Mouse (Mus musculus): ENCODE results near the gene Reg3d. TPM values are rescaled to one million over a fixed set of nuclear protein-coding genes. Genes with fewer than 3 reads are reported as not detected.
"Not testable (repeated sequence)": the region's sequence is repeated elsewhere in the genome, so short reads cannot be mapped to it uniquely, and the experiment has no call there.

Reg3d gene
- not detected in 2 replicates for polyA plus RNA-seq (2015; fragmentation: Nextera tagmentation; extraction: Ambion mirVana)

GRCm38 (mm10) chr6:78378765-78379164 lies at the start of gene Reg3d:
Reg3d (minus strand) TSS chr6:78378865.
- Histone ChIP-seq H3K4me2 (no peak within 1 kb of the TSS), H3K9ac (no peak within 1 kb of the TSS), H3K4me1 (replicated peaks) (no peaks in the 10 kb centered on the region), H3K36me3 (no peaks in the 10 kb centered on the region), H3K27me3 (no peaks in the 10 kb centered on the region), H3K27ac (no peak within 1 kb of the TSS), H3K9me3 (replicated peaks) (no peaks in the 10 kb centered on the region), H3K4me3 (no peak within 1 kb of the TSS)
- WGBS = 57% methylated on average over 2 of the region's 2 CpGs
- no peak for ATAC-seq (replicated peaks; ENCODE audit: insufficient number of reproducible peaks, insufficient read depth, low FRiP score, low read depth)

GRCm38 (mm10) chr6:78425497-78425896 lies 46.8 kb upstream of the Reg3d start:
- H3K27ac ChIP-seq = no peak overlapping the region
- no peak overlapping the region for H3K9ac ChIP-seq
- H3K27me3 ChIP-seq = no peaks in the 10 kb centered on the region
- 0 out of 2 replicates have a peak, but pooled peaks cover 3% of the 10 kb centered on the region for H3K9me3 ChIP-seq (replicated peaks)
- ATAC-seq (replicated peaks; ENCODE audit: insufficient number of reproducible peaks, insufficient read depth, low FRiP score, low read depth) = no peak
- H3K36me3 ChIP-seq = no peaks in the 10 kb centered on the region
- H3K4me3 ChIP-seq = no peak overlapping the region
- no peak overlapping the region for H3K4me2 ChIP-seq
- H3K4me1 ChIP-seq (replicated peaks) = no peaks in the 10 kb centered on the region
- 70% methylated on average over 3 of the region's 3 CpGs for WGBS

- not testable (repeated sequence) for H3K27me3 ChIP-seq; H3K4me3 ChIP-seq; ATAC-seq (replicated peaks; ENCODE audit: insufficient number of reproducible peaks, insufficient read depth, low FRiP score, low read depth); H3K9me3 ChIP-seq (replicated peaks); H3K9ac ChIP-seq; H3K4me2 ChIP-seq; H3K36me3 ChIP-seq; H3K4me1 ChIP-seq (replicated peaks); H3K27ac ChIP-seq
Observed at GRCm38 (mm10) chr6:78422411-78422810, 43.7 kb upstream of the Reg3d start, which contains the start of gene Reg1. Reg1 (plus strand) TSS chr6:78422711.

GRCm38 (mm10) chr6:78395323-78395722 lies 16.7 kb upstream of the Reg3d start, which contains the start of gene Reg2:
Reg2 (plus strand) TSS chr6:78395623.
- not testable (repeated sequence) for H3K27ac ChIP-seq; H3K4me2 ChIP-seq; ATAC-seq (replicated peaks; ENCODE audit: insufficient number of reproducible peaks, insufficient read depth, low FRiP score, low read depth); H3K9me3 ChIP-seq (replicated peaks); H3K27me3 ChIP-seq; H3K4me1 ChIP-seq (replicated peaks); H3K4me3 ChIP-seq; H3K9ac ChIP-seq; H3K36me3 ChIP-seq
- 85% methylated on average over 4 of the region's 17 CpGs for WGBS

GRCm38 (mm10) chr6:78385609-78386008 lies 6.9 kb upstream of the Reg3d start:
- no peaks in the 10 kb centered on the region for H3K9me3 ChIP-seq (replicated peaks)
- no peak overlapping the region for H3K9ac ChIP-seq
- H3K27ac ChIP-seq = no peak overlapping the region
- ATAC-seq (replicated peaks; ENCODE audit: insufficient number of reproducible peaks, insufficient read depth, low FRiP score, low read depth) = no peak
- no peaks in the 10 kb centered on the region for H3K4me1 ChIP-seq (replicated peaks)
- H3K4me2 ChIP-seq = no peak overlapping the region
- H3K27me3 ChIP-seq = no peaks in the 10 kb centered on the region
- 74% methylated on average over 3 of the region's 3 CpGs for WGBS
- H3K4me3 ChIP-seq = no peak overlapping the region
- no peaks in the 10 kb centered on the region for H3K36me3 ChIP-seq

GRCm38 (mm10) chr6:78380409-78380808 lies 1.7 kb upstream of the Reg3d start, which contains the start of gene Reg3a:
Reg3a (plus strand) TSS chr6:78380709.
- no peak within 1 kb of the TSS for H3K9ac ChIP-seq

GRCm38 (mm10) chr6:78370357-78370756 lies 8.3 kb downstream of the Reg3d start, which contains the start of gene Reg3b:
Reg3b (plus strand) TSS chr6:78370657.
- no peaks in the 10 kb centered on the region for H3K27me3 ChIP-seq
- H3K4me1 ChIP-seq (replicated peaks) = no peaks in the 10 kb centered on the region
- ATAC-seq (replicated peaks; ENCODE audit: insufficient number of reproducible peaks, insufficient read depth, low FRiP score, low read depth) = no peak
- no peaks in the 10 kb centered on the region for H3K9me3 ChIP-seq (replicated peaks)
- H3K4me3 ChIP-seq = no peak within 1 kb of the TSS
- H3K27ac ChIP-seq = no peak within 1 kb of the TSS
- no peak within 1 kb of the TSS for H3K9ac ChIP-seq
- H3K4me2 ChIP-seq = no peak within 1 kb of the TSS
- H3K36me3 ChIP-seq = no peaks in the 10 kb centered on the region
- WGBS = 76% methylated on average over 2 of the region's 2 CpGs

More at GRCm38 (mm10) chr6:78380409-78380808, 1.7 kb upstream of the Reg3d start, which contains the start of gene Reg3a:
- no peak within 1 kb of the TSS for H3K27ac ChIP-seq
- ATAC-seq (replicated peaks; ENCODE audit: insufficient number of reproducible peaks, insufficient read depth, low FRiP score, low read depth) = no peak
- no peak within 1 kb of the TSS for H3K4me3 ChIP-seq
- no peaks in the 10 kb centered on the region for H3K36me3 ChIP-seq
- H3K4me1 ChIP-seq (replicated peaks) = no peaks in the 10 kb centered on the region
- no peaks in the 10 kb centered on the region for H3K27me3 ChIP-seq
- no peaks in the 10 kb centered on the region for H3K9me3 ChIP-seq (replicated peaks)
- no peak within 1 kb of the TSS for H3K4me2 ChIP-seq

GRCm38 (mm10) chr6:78361971-78362563 lies 16.6 kb downstream of the Reg3d start:
- WGBS = 43% methylated on average over 2 of the region's 2 CpGs
- ATAC-seq (replicated peaks; ENCODE audit: insufficient number of reproducible peaks, insufficient read depth, low FRiP score, low read depth) = no peak
- no peaks in the 10 kb centered on the region for H3K9me3 ChIP-seq (replicated peaks)

GRCm38 (mm10) chr6:78341689-78342088 lies 37.0 kb downstream of the Reg3d start:
- no peak overlapping the region for H3K9ac ChIP-seq
- WGBS = 67% methylated on average over 2 of the region's 2 CpGs
- H3K27me3 ChIP-seq = no peaks in the 10 kb centered on the region
- no peak for ATAC-seq (replicated peaks; ENCODE audit: insufficient number of reproducible peaks, insufficient read depth, low FRiP score, low read depth)
- H3K4me1 ChIP-seq (replicated peaks) = no peaks in the 10 kb centered on the region
- H3K4me3 ChIP-seq = no peak overlapping the region
- H3K27ac ChIP-seq = no peak overlapping the region
- H3K36me3 ChIP-seq = no peaks in the 10 kb centered on the region
- no peak overlapping the region for H3K4me2 ChIP-seq
- no peaks in the 10 kb centered on the region for H3K9me3 ChIP-seq (replicated peaks)

More at GRCm38 (mm10) chr6:78361971-78362563, 16.6 kb downstream of the Reg3d start:
- H3K36me3 ChIP-seq = no peaks in the 10 kb centered on the region
- H3K27ac ChIP-seq = no peak overlapping the region
- no peak overlapping the region for H3K4me3 ChIP-seq
- H3K4me2 ChIP-seq = no peak overlapping the region
- no peaks in the 10 kb centered on the region for H3K4me1 ChIP-seq (replicated peaks)
- H3K27me3 ChIP-seq = no peaks in the 10 kb centered on the region
- no peak overlapping the region for H3K9ac ChIP-seq

- ATAC-seq (replicated peaks; ENCODE audit: insufficient number of reproducible peaks, insufficient read depth, low FRiP score, low read depth) = no peak
- Histone ChIP-seq H3K27me3 (no peaks in the 10 kb centered on the region), H3K4me3 (no peak overlapping the region), H3K4me2 (no peak overlapping the region), H3K9me3 (replicated peaks) (no peaks in the 10 kb centered on the region), H3K27ac (no peak overlapping the region), H3K36me3 (no peaks in the 10 kb centered on the region), H3K4me1 (replicated peaks) (no peaks in the 10 kb centered on the region), H3K9ac (no peak overlapping the region)
Observed at GRCm38 (mm10) chr6:78340296-78340695, 38.4 kb downstream of the Reg3d start.

- H3K4me1 ChIP-seq (replicated peaks) = no peaks in the 10 kb centered on the region
- no peak overlapping the region for H3K4me2 ChIP-seq
- no peaks in the 10 kb centered on the region for H3K9me3 ChIP-seq (replicated peaks)
- ATAC-seq (replicated peaks; ENCODE audit: insufficient number of reproducible peaks, insufficient read depth, low FRiP score, low read depth) = no peak
- no peak overlapping the region for H3K27ac ChIP-seq
- no peaks in the 10 kb centered on the region for H3K27me3 ChIP-seq
- WGBS = 20% methylated on average over 7 of the region's 7 CpGs
- no peak overlapping the region for H3K4me3 ChIP-seq
- H3K9ac ChIP-seq = no peak overlapping the region
- H3K36me3 ChIP-seq = no peaks in the 10 kb centered on the region
Observed at GRCm38 (mm10) chr6:78331919-78332569, 46.6 kb downstream of the Reg3d start.

GRCm38 (mm10) chr6:78329166-78329565 lies 49.5 kb downstream of the Reg3d start:
- no peak for ATAC-seq (replicated peaks; ENCODE audit: insufficient number of reproducible peaks, insufficient read depth, low FRiP score, low read depth)
- H3K27me3 ChIP-seq = no peaks in the 10 kb centered on the region
- no peak overlapping the region for H3K4me3 ChIP-seq
- no peaks in the 10 kb centered on the region for H3K9me3 ChIP-seq (replicated peaks)
- no peak overlapping the region for H3K4me2 ChIP-seq
- H3K27ac ChIP-seq = no peak overlapping the region
- 57% methylated on average over 2 of the region's 2 CpGs for WGBS
- H3K36me3 ChIP-seq = no peaks in the 10 kb centered on the region
- no peak overlapping the region for H3K9ac ChIP-seq
- no peaks in the 10 kb centered on the region for H3K4me1 ChIP-seq (replicated peaks)

Measured in heart, embryonic 15.5 days (tissue).